Mouse (Mus musculus) splenic B cell, adult 2 months (primary cell): ENCODE data around the gene Ccl24.

Experiments used
- DNase-seq: peaks from one replicate; pipeline ENCODE4 v3.0.0-alpha.2; 2011; ENCODE audit warnings: low read depth, low spot score
- H3K27me3 ChIP-seq: 2 replicates; pipeline ENCODE4 v1.6.1; 2012; ENCODE audit warnings: mild to moderate bottlenecking, low read length, moderate library complexity, mixed read lengths; ENCODE audit not compliant: control insufficient read depth, poor library complexity, insufficient read depth, severe bottlenecking
- H3K36me3 ChIP-seq: 2 replicates; pipeline ENCODE4 v1.6.1; 2012; ENCODE audit warnings: mild to moderate bottlenecking, low read length, moderate library complexity, mixed read lengths; ENCODE audit not compliant: control insufficient read depth, poor library complexity, insufficient read depth, severe bottlenecking

Gene Ccl24

GRCm38 (mm10) chr5:135531306-135531845 is 41.5 kb downstream of the Ccl24 start:
- Histone ChIP-seq H3K36me3 (no peaks in the 10 kb centered on the region), H3K27me3 (no peaks in the 10 kb centered on the region)
- DNase-seq, result no peak

- H3K36me3 ChIP-seq, result no peaks in the 10 kb centered on the region
- no peak for DNase-seq
- H3K27me3 ChIP-seq, result no peaks in the 10 kb centered on the region
Measured at GRCm38 (mm10) chr5:135529964-135530363, 42.9 kb downstream of the Ccl24 start.

- peak; percentile 25 for DNase-seq
- H3K27me3 ChIP-seq, result no peaks in the 10 kb centered on the region
- no peaks in the 10 kb centered on the region for H3K36me3 ChIP-seq
Measured at GRCm38 (mm10) chr5:135529310-135529709, 43.5 kb downstream of the Ccl24 start.

GRCm38 (mm10) chr5:135527986-135528385 is 44.9 kb downstream of the Ccl24 start:
- Histone ChIP-seq H3K27me3 (no peaks in the 10 kb centered on the region), H3K36me3 (no peaks in the 10 kb centered on the region)
- DNase-seq, result no peak

GRCm38 (mm10) chr5:135524660-135525560 is 47.9 kb downstream of the Ccl24 start:
- no peaks in the 10 kb centered on the region for H3K27me3 ChIP-seq
- H3K36me3 ChIP-seq, result no peaks in the 10 kb centered on the region
- no peak for DNase-seq

GRCm38 (mm10) chr5:135524087-135524486 is 48.8 kb downstream of the Ccl24 start:
- no peak for DNase-seq
- Histone ChIP-seq H3K36me3 (no peaks in the 10 kb centered on the region), H3K27me3 (no peaks in the 10 kb centered on the region)

- Histone ChIP-seq H3K36me3 (no peaks in the 10 kb centered on the region), H3K27me3 (no peaks in the 10 kb centered on the region)
- DNase-seq, result no peak
Measured at GRCm38 (mm10) chr5:135522111-135522722, 50.6 kb downstream of the Ccl24 start.
